Mouse (Mus musculus) thymus, adult 18-20 months (tissue): Measurements from ENCODE around the gene Chrnb2.

Source experiments
- DNase-seq, 2 experiments: peaks; one replicate each; pipeline ENCODE4 v3.0.0; 2022; ENCODE audit warnings: mixed read lengths in 2 of 2

Gene Chrnb2

DNA sequence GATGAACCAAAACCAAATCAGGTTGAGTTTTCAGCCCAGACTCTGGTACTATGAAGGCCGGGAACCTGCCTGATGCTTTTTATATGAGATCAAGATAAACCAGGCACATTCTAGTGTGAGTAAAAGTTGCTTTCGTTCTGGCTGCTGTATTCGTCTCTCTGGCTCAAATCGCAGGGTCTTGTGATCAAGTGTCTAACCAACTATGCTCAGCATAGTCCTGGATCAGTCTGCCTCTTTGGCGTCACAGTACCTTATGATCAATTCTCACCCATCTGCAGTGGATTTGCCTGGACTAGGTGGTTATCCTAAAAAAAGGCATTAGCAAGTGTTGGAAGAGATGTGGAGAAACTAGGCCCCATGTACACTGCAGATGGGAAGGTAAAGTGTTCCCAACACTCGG lies 60.4 kb downstream of the Chrnb2 start:
- no peak for DNase-seq

DNA sequence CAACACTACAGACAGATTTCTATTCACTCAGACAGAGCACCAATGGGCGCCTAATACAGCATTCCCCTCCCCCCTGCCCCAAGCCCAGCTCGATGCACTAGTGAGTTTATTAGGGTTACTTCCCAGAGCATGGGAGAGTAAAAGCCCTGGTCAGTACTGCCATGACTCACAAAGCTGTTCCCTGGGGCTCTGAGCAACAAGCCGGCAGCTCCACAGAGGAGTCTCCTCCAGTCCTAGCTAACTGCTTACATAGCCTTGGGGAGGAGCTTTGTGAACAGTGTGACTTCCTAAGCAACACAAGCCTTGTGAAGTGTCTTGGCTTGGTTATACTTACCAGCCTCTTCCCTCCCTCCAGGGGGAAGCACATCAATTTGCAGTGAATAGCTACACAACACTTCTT lies 60.8 kb downstream of the Chrnb2 start:
- DNase-seq, result no peak

DNA sequence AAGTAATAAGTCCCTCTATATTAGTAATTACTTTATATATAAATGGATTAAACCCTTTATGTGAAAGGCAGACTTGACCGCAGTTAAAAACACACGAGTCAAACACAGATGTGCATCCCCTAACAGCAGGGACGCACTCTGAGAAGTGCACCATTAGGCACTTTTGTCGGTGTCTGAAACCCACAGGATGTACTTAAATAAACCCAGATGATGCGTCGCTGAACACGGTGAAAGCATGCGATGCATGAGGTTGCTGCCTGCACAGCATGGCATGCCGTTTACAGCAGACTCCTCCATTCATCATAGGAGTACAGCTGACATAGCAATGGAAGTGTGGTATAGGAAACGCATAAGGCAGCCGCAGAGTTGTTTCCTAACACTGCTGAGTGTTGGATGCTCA lies 64.0 kb downstream of the Chrnb2 start:
- DNase-seq, result no peak

DNA sequence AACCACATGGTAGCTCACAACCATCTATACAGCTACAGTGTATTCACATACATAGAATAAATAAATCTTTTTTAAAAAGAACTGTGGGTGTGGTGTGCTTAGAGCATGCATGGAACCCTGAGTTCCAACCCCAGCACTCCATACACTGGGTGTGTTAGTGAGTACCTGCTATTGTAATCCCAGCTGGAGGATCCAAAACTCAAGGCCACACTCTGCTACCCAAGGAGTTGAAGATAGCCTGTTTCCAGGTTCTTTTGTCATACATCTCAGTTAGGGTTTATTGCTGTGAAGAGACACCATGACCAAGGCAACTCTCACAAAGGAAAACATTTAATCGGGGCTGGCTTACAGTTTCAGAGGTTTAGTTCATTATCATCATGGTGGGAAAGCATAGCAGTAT lies 65.5 kb downstream of the Chrnb2 start:
- DNase-seq, result no peak
